Mouse (Mus musculus) spleen, adult 18-20 months (tissue): ENCODE data around the gene Prkcd.

Source experiments
- DNase-seq, 2 experiments: peaks; one replicate each; pipeline ENCODE4 v3.0.0; 2022; ENCODE audit warnings: mixed read lengths in 2 of 2

Gene Prkcd

DNA sequence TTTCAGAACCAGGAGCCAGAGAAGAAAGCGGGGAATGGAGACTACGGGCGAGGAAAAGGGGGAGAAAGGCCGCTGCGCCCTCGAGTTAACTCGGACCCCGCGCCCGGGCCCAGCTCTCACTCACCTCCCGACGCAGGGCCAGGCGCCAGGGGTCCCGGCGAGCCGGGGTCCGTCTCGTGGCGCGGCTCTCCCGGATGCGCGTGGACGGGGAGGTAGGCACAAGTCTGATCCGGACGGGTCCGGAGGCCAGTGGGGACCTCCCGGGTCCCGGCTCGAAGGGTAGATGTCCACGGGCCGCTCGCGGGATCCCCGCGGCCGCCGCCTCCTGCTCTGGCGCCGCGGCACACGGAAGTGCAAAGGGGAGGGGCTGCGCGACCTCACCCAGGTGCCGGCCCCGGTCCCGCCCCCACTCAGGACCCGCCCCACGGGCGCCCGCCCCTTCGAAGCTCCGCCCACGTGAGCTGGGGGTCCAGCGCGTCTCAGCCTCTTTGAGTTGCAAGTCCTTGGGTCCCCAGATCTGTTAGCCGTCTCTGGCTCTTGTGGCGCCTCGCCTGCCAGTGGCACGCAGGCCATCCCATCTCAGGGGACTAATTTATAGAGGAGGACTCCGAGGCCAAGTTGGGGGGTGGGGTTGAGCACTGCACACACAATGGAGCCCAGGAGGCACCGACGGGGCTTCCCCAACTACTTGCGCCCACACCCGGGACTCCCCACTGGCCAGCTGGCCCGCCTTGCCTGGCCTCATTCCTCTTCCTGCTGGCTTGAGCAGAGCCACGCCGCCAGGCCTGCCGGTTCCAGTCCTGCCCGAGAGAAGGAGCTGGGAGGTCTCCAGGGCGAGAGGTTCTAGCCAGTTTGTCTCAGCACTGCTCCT lies at the start of gene Prkcd:
Prkcd (minus strand) TSS at position 355 of the 871 bp plus-strand sequence.
- peak; percentile 88 to 92 for DNase-seq

DNA sequence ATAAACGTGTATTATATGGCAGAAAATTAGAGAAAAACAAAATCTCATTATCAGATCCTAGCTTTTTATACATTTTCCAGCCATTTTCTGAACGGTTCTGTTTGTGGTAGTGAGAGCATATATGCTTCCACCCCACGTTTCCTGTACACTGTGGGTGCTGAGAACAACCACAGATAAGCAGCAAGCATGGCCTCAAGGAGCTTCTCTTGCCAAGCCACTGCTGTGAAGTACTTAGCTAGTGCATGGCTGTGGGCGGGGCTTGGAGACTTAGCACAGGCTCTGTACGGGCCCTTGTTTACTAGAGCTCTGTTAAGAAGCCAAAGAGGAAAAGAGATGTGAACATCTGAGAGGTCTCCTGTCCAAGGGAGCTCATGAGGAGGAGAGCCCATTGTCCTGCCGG lies 48.9 kb upstream of the Prkcd start:
- DNase-seq: no peak

DNA sequence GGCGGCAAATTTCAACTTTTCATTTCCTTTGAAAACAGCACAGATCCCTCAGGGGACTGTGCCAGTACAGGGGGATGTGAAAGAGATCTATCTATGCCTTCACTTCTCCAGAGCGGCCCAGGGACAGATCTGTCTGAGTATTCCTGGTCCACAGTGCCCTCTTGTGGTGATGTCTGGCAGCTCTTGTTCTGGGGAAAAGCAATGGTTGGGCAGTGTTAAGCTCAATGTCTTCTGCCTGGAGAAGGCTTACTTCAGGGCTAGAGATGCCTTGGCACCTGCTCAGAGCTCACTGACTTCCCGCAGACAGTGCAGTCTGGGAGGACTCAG lies 45.9 kb upstream of the Prkcd start:
- DNase-seq: peak; percentile 76 to 88

DNA sequence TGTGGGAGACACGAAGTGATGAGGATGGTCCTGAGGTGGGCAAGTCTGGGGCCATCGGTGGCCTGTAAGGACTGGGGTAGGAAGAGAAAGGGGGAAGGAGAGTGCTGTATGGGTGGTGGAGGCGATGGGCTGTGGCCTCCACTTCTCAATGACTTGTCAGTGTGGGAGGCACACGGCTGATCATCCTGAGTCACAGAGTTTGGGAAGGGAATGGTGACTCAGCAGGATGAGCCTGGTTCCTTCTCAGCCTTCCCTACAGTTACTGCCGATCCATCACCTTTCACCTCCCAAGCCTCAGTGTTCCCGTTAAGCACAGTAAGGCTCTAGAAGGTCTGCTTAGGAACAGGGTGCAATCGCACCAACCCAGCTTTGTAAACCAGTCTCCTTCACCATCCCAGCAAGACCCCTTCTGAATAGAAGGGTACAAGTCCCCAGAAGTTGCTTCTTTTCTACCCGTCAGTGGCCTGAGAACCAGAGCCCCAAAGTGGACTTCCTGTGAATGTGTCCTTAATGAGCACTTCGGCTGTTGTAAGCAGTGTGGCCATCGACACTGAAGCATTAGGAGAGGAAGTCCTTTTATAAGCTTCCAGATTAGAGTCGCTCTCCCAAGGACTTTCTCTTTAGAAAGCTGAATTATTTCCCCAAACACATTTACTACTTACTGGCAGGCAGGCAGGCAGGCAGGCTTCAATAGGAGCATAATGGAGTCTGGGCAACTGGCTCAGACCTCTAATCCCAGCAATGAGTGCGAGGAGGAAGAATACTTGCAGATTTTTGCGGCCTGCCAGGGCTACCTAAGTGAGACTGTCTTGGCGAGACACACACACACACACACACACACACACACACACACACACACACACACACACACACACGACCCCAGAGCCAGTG lies 45.3 kb upstream of the Prkcd start:
- DNase-seq: no peak

DNA sequence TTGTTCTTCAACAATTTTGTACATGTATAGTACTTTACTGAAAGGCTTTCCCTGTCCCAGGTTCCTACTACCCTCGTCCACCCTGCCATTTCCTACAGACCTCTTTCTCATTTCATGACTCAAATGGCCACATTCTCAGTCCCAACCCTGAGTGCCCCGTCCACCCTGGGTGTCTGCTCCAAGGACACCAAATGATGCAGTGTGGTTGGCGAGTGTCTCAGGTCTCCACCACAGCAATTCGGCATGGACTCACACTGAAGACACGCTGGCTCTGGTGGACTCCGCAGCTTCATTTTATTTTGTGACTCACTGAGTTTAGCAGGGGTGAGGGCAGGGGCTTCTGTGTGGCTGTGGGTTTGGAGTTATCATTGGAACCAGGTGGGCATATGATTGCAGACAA lies 44.2 kb upstream of the Prkcd start:
- no peak for DNase-seq

DNA sequence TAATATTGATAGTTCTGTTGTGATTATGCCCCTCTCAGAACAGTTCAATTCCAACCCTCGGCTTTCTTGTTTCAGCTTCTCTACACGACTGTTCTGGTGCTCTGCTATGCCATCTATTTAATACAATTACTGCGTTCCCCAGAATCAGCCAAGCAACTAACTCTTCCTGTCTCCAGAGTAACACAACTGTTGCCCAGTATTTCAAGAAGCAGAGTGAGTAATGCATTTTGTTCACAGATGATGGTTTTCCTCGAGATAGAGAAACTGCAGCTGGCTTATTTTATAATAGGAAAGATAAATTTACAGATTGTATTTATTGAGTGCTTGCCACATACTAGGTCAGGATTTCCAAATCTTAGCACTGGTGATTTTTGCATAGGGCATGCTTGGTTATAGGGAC lies 40.6 kb upstream of the Prkcd start:
- DNase-seq: no peak

DNA sequence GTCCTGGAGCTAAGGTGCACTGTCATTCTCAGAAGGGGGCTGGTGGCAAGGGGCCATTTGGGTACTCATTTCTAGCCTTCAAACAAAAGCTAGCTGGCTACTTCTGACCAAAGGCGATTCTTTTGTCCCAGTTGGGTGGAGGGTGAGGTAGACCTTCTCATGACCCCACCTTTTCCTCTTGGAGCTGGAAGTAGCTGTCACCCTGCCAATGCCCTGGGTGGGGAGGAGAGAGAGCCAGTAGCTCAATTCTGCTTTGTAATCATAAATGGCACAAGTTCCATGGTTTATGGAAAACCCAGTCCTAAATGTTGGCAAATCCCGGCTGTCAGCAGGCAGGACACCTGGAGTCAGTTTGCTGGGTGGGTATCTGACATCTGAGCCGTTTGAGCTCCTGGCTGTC lies 40.1 kb upstream of the Prkcd start:
- DNase-seq: no peak

DNA sequence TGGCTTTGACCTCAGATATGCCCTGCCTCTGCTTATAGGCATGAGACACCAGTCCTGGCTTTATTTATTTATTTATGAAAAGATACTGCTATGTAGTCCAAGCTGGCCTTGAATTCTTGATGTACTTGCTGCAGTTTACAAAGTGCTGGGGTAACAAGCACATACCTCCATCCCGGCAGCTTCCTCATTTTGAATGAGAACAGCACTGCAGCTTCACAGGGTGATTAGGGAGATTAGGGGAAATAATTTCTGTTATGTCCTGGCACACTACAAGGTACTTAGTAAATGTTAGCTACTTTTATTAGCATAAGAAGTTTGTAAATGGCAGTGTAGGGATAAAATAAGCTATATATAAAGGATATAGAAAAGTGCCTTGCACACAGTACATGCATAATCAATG lies 29.5 kb upstream of the Prkcd start:
- DNase-seq: no peak

DNA sequence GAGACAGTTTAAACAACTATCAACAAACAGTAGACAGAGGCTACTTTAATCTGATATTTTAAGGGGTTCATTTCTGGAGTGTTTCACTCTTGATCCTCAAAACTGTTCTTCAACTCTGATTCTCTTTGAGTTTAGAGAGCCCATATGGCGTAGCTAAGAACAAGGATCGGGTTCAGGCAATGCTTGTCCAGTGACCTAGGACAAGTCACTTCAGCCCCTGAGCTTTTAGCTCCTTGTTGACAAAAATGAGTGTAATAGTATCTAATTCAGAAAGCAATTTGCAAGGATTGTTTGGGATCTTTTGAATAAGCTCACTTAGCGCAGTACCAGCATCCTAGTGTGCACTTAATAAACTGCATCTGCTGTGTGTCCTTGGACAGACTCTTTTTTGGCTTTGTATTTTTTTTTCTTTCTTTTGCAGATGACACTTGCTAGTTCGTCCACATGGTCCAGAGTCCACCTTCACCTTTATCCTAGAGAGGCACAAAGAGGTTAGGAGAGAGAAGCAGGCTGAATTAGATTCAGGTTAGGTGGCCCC lies 28.8 kb upstream of the Prkcd start:
- DNase-seq: no peak

DNA sequence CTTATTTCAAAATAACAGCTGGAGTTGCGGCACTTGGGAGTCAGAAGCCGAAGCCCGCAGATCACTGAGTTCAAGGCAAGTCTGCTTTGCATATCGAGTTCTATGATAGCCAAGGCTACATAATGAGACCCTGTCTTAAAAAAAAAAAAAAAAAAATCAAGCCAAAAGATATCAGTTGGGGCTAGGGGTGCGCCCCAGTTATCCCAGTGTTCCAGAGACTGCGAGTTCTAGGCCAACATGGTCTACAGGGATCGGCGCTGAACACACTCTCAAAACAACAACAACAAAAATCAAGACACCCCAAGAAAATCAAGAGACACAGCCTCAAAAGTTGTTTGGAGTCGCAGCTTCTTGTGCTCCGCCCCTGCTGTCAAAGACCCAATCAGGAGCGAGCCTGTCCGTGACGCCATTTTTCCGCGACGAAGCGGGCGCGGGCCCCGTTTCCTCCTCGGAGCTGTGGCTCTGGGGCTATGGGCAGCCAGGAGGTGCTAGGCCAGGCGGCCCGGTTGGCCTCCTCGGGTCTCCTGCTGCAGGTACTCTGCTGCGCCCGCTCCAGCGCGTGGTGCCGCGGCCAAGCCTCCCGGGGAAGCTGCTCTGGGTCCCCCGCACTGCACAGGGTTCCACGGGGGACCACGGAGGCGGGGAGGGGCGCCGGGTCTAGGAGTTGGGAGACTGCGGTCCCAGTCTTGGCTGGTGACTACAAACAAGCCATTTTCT lies 28.1 kb upstream of the Prkcd start, which contains the start of gene Rft1:
Rft1 (plus strand) TSS at position 418 of the 717 bp plus-strand sequence.
- peak; percentile 96 to 99 for DNase-seq

DNA sequence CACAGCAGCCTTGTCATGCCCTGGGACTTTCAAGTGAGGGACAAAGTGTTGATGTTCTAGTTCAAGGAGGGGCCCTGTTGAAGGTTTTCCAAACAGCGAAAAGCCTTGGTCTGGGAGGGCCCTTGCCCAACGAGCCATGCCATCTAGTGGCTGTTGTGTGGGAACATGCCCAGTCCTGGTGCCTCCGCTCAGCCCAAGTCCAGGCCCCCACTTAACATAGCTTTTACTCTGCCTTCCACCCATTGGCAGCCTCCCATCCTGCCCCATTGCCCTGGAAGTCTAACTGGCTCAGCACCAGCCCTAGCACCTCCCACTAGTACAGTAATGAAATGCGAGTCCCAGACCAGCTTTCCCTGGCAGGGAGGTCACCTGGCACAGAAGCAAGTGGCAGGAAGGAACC lies 25.0 kb upstream of the Prkcd start:
- DNase-seq: no peak

DNA sequence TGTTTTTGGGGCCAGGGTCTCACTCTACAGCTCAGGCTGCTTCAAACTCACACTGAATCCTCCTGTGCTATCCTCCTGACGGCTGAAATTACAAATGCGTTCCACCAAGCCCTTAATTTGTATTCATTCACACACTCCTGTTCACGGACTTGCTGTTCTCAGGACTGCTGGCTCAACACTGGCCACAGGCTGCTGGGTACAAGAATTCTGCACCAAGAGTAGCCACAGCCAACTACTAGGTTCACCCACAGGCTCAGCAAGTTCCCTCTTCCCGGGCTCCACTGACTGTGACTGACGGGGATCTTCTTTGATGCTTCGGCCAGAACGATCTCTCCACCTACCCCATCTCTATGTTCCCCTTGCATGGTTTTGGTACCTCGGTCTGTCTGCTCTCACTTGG lies 23.7 kb upstream of the Prkcd start:
- no peak for DNase-seq

DNA sequence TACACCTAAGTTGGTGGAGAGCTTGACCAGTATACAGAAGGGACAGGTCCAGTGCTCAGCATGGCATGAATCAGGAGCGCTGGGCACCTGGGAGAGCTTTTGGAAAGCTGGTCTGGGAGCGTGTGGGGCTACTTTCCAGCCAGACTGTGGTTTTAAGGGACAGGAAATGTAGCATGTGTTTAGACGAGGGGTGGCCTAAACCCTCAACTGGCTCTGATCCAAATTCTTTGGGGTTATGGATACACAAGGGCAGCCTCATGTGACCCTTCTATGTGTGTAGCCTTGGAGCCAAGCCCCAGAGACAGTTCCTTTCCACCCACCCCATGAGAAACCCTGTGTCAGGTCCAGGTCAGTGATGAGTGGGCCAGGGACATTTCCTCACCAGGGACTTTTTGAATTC lies 22.5 kb upstream of the Prkcd start:
- no peak for DNase-seq

DNA sequence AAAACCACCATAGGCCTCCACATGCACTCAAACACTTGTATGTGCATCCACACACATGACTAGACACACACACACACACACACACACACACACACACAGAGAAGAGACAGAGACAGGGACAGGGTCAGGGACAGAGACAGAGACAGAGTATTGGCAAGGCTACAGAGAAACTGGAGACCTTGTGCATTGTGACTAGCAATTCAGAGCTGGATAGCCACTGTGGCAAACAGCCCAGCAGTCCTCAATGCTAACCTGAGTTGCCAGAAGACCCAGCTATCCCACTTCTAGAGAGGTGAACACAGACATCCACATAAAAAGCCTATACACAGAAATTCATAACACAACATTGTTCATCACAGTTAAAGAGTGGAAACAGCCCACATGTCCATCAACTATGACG lies 20.5 kb upstream of the Prkcd start:
- no peak for DNase-seq

DNA sequence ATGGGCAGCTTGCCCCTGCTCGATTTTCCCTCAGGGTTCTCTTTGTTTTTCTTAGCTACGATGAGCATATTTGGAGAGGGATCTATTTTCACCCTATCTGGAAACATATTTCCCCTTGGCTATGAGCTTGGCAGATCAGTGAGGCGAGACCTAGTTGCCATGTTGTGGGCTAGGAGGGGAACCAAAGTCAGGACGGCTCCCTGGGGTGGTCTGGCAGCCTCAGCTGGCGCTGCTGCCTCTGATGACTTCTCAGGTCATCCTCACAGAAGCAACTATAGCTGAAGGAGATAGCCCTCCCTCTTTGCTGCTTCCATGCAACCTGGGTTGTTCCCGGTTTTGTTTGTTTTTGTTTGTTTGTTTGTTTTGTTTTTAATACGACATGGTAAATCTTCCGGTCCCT lies 19.1 kb upstream of the Prkcd start:
- no peak for DNase-seq

DNA sequence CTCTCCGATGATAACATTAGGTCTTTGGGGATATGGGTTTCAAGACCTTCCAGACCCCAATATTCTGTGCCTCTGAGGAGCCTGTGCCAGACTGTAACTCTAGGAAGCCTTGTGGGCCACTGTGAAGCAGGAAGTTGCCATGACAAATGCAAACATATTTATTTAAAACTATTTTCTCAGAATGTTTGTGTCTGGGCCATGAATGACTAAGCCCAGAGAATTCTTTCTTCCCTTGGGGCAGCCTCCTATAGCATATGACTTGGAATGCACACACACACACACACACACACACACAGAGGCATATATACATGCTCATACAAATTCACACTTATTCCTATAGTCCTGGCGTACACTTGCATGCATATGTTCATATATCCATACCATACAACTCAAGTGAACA lies 18.0 kb upstream of the Prkcd start:
- no peak for DNase-seq

DNA sequence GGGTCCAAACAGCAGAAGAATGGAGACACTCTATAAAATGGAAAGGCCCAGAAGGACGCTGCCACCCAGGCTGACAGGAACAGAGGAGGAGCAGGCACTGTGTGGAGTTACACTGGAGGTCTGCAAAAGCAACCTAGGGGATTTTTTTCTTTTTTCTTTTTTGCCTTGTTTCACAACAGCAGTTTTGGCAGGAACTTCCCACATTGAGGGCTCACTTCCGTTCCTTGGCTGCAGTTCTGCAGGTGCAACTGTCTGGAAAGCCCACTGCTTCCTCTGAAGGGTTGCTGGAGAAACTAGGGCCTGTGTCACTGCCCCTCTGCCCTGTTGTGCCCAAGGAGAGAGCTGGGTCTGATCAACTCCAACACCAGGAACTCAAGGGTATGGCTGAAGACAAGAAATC lies 15.7 kb upstream of the Prkcd start:
- DNase-seq: no peak

DNA sequence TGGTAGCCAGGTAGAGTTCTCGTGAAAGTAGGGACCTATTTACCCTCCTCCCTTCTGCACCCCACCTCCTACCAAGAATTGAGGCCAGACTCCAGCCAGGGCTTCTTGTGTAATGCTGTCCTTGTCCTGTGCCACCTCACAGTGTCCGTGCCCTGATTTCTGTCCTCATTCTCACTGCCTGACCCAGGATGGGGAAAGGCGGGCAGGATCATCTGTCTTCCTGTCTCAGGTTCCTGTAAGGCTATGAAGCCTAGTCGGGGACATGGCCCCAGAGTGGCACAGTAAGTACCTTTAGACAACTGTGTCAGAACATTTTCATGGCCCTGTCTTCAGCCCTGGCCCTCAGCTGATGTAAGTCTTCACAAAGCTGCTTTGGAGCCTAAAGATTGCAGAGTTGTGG lies 12.7 kb upstream of the Prkcd start:
- no peak for DNase-seq

DNA sequence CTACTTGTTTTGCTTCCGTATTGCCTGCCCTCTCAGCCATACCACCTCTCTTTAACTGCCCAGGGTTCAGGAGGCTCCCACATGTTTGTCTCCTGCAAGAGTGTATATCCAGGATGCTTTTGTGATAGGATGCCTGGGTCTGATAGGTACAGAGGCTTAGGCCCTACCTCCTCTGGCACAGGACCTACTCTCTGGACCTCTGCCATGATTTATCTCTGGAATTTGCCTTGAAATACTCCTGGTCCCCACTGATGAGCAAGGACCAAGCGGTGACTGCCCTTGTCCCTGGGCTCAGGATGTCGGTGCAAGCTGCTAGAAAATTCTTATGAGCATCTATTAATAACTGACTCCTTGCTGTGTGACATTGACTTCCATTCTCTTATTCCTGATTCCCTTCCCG lies 12.0 kb upstream of the Prkcd start:
- DNase-seq: no peak

DNA sequence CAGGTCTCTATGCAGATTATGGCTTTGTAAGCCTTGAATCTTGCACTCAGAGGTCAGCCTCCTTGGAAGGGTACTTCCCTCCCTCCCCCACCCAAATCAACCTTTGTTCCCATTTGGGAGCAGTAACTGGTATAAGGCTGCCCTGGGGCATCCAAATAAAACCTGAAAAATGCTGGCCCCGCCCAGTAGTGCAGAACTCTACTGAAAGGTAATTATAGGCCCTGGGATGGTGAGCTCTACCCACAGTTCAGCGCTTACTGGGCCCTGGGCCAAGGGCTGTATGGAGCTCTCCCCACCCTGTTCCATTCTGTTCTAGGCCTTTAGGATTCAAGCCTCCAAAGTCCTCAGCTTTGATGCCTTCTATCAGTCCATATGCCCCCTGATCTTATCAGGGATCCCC lies 11.1 kb upstream of the Prkcd start:
- no peak for DNase-seq

DNA sequence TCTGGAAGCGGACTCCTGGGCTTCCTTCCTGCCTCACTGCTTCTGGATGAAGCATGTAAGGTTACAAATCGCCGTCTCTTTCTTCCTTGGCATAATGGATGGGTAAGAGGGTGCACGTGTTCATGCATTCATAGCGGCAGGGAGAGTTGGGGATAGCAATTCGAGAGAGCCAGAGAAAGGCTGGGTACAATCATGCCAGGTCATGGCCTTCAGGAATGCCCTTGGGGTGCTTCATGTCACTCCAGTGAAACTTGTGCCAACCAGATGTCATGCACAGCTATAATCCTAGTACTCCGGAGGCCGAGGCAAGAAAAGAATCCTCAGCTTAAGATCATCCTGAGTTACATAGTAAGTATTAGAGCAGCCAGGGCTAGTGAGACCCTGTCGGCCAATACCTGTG lies 10.5 kb upstream of the Prkcd start:
- no peak for DNase-seq

DNA sequence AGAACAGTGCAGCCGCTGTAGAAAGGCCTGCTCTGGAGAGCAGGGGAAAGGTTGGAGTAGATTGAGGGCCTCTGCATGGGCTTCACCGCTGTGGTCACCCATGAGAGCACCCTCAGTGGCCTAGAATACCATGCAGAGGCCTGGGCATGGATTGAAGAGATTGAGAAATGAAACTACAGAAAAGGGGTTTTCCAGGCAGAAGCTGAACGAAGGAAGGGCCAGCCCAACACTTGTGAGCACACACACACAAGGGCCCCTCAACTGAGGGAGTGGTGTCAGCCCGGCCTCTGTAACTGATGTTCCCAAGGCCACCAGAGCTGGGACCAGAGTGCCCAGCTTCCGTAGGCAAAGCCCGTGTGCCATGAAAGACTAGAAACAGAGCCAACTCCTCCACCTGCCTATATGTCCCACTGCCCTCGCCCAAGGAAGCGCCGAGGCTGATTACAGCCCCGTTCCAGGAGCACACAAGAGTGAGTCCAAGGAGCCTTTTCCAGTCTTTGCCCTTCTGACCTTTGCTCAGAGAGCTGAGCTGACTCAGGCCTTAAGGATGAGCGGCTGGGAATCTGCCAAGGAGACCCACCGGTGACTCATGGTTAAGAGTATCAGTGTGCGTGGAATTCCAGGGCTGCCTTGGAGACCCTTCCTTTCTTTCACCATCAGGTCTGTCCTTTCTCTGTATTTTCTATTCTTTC lies 9.4 kb upstream of the Prkcd start:
- DNase-seq: peak in 1 of 2 experiments; percentile 33

DNA sequence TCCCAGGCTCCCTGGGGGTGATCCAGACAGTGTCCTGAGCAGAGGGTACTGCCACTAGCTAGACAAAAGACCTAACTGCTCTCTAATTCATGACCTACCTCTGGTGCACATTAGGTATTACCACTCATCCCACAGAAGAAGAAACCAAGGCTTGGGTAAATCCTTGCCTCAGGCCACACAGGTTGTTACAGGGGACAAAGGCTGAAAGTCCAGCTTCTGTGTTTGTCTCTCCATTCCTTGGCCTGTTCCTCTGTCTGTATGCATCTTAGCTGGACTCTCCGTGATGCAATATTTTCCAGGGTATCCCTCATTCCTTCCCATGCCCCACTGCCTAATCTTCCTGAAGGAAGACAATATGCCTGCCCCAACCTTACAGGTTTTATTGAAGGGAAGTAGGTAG lies 8.4 kb upstream of the Prkcd start:
- DNase-seq: no peak
